Mouse (Mus musculus) kidney, adult 2 months (tissue): ENCODE results near the gene Zfp992.
"Not testable (repeated sequence)": the region's sequence is repeated elsewhere in the genome, so short reads cannot be mapped to it uniquely, and the experiment has no call there.

Source experiments
- CTCF ChIP-seq: fragments of 200-500 bp; conservative IDR thresholded peaks from 2 replicates; pipeline ENCODE4 v1.5.1; 2011; ENCODE audit warnings: low read depth, mild to moderate bottlenecking, control low read depth, low read length, moderate library complexity, mixed read lengths; ENCODE audit not compliant: insufficient read depth, insufficient read length
- POLR2A ChIP-seq: fragments of 200-500 bp; IDR thresholded peaks from one replicate; pipeline ENCODE4 v1.6.1; 2011; ENCODE audit warnings: low read depth, low read length, control low read depth

DNA sequence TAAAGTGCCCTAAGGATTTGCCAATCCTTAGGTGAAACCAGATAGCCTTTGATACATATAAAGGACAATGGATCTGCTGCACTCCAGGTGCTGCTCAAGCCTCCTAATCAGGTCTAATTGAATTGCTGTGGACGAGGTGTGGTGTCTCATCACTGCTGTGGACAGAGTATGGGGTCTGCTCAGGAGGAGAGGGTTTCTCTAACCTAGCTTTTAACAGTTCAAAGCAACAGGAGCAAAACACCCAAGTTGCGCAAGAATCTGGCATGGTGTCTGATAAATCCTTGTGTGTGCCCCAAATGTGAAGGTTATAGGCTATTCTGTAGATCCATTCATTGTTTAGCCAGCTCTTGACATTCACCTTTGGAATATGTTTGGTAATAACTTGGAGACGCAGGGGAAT, 28.1 kb downstream of the Zfp992 start:
- TF ChIP-seq CTCF, POLR2A: not testable (repeated sequence)
